ENCODE assay signal across 17 mouse cellular contexts in genomic region chr14:51771378-51771777, GRCm38 (mm10). TPM values are rescaled to one million over a fixed set of nuclear protein-coding genes. Genes with fewer than 3 reads are reported as not detected.
DNase-seq lines count a peak whose midpoint lies in the region; ATAC-seq and TF ChIP-seq lines count a peak whose summit lies in the region.
"Not testable (repeated sequence)": the region's sequence is repeated elsewhere in the genome, so short reads cannot be mapped to it uniquely, and the experiment has no call there.
"Had no signal": no experiment of that assay in that cellular context is flagged by ENCODE, and none has a peak within 500 bp of the region (broad histone marks: within the 10 kb centered on the region; RNA-seq: fewer than 3 reads in every experiment).

No protein-coding gene starts in this region.

- not testable (repeated sequence) for H3K9me3 ChIP-seq in heart, postnatal 0 days (replicated peaks; ENCODE audit: control insufficient read depth, low read length); liver, postnatal 0 days (ENCODE audit: low read length); midbrain, postnatal 0 days (ENCODE audit: low read length); stomach, postnatal 0 days (ENCODE audit: control insufficient read depth, low read length)

- H3K4me3 ChIP-seq in heart, postnatal 0 days (ENCODE audit: low read depth, low read length); liver, postnatal 0 days (ENCODE audit: low read depth, low read length); midbrain, postnatal 0 days (ENCODE audit: low read depth, low read length); stomach, postnatal 0 days (ENCODE audit: low read depth, low read length): not testable (repeated sequence)

- H3K36me3 ChIP-seq in heart, postnatal 0 days (replicated peaks; ENCODE audit: control insufficient read depth, insufficient read depth, low read length); liver, postnatal 0 days (replicated peaks; ENCODE audit: insufficient read depth, low read length); midbrain, postnatal 0 days (ENCODE audit: insufficient read depth, low read length); stomach, postnatal 0 days (ENCODE audit: control insufficient read depth, insufficient read depth, low read length): not testable (repeated sequence)

- ATAC-seq in heart, postnatal 0 days (ENCODE audit: insufficient read depth, low read depth); liver, postnatal 0 days; stomach, postnatal 0 days (ENCODE audit: low FRiP score, low TSS enrichment): not testable (repeated sequence)
- peak; percentile 71; the same call in 1 of the 2 replicates for ATAC-seq in midbrain, postnatal 0 days (ENCODE audit: low FRiP score)

- H3K9ac ChIP-seq in heart, postnatal 0 days (replicated peaks; ENCODE audit: low read depth, low read length); liver, postnatal 0 days (replicated peaks); midbrain, postnatal 0 days (replicated peaks; ENCODE audit: low read length, poor library complexity, severe bottlenecking); stomach, postnatal 0 days (ENCODE audit: low read length): not testable (repeated sequence)

- not testable (repeated sequence) for H3K27me3 ChIP-seq in heart, postnatal 0 days (ENCODE audit: control insufficient read depth, insufficient read depth, low read length); liver, postnatal 0 days (ENCODE audit: insufficient read depth, low read length); midbrain, postnatal 0 days (ENCODE audit: insufficient read depth, low read length); stomach, postnatal 0 days (ENCODE audit: control insufficient read depth, insufficient read depth, low read length)

- not testable (repeated sequence) for H3K27ac ChIP-seq in heart, postnatal 0 days (ENCODE audit: low read depth); liver, postnatal 0 days (ENCODE audit: low read depth); midbrain, postnatal 0 days (ENCODE audit: low read depth, low read length); stomach, postnatal 0 days (replicated peaks)

- H3K4me2 ChIP-seq in heart, postnatal 0 days (ENCODE audit: low read depth, low read length); liver, postnatal 0 days (ENCODE audit: low read depth, low read length); midbrain, postnatal 0 days (ENCODE audit: low read depth, low read length, poor library complexity, severe bottlenecking); stomach, postnatal 0 days (replicated peaks; ENCODE audit: low read depth): not testable (repeated sequence)

- peak; percentile 27 for DNase-seq in CD4-positive helper T cell, adult 2 months (ENCODE audit: low read depth, low spot score)
- DNase-seq in cerebellum, adult 8-10 months: peak; percentile 3
- DNase-seq in fibroblast of lung, adult 2 months (ENCODE audit: low read depth): peak; percentile 2
- DNase-seq in heart, postnatal 0 days (ENCODE audit: low spot score): peak; percentile 6
- DNase-seq in kidney, adult 18-20 months: peak; percentile 3
- DNase-seq in liver, postnatal 0 days; midbrain, postnatal 0 days (ENCODE audit: low spot score); stomach, postnatal 0 days (ENCODE audit: low spot score): not testable (repeated sequence)

- 71% methylated on average over 1 of the region's 1 CpGs for WGBS in heart, postnatal 0 days
- WGBS in liver, postnatal 0 days (ENCODE audit: insufficient replicate concordance): 69% methylated on average over 1 of the region's 1 CpGs
- 84% methylated on average over 1 of the region's 1 CpGs for WGBS in midbrain, postnatal 0 days
- 86% methylated on average over 1 of the region's 1 CpGs for WGBS in stomach, postnatal 0 days

- not testable (repeated sequence) for TF ChIP-seq EP300 in heart, postnatal 0 days (IDR thresholded peaks at IDR 0.05; ENCODE audit: low read depth); liver, postnatal 0 days (IDR thresholded peaks at IDR 0.05; ENCODE audit: low read depth); stomach, postnatal 0 days (optimal IDR thresholded peaks at IDR 0.05)

- TF ChIP-seq CTCF in heart, postnatal 0 days (IDR thresholded peaks at IDR 0.05; ENCODE audit: low read depth): peak; percentile 53
- peak; percentile 53 for TF ChIP-seq CTCF in liver, postnatal 0 days (IDR thresholded peaks at IDR 0.05; ENCODE audit: low read depth)
- TF ChIP-seq CTCF in midbrain, postnatal 0 days (IDR thresholded peaks at IDR 0.05): peak; percentile 66
- TF ChIP-seq CTCF in stomach, postnatal 0 days (IDR thresholded peaks at IDR 0.05; ENCODE audit: low read depth): peak; percentile 68

- not testable (repeated sequence) for H3K4me1 ChIP-seq in heart, postnatal 0 days (ENCODE audit: control insufficient read depth, insufficient read depth); liver, postnatal 0 days (ENCODE audit: insufficient read depth); midbrain, postnatal 0 days (ENCODE audit: insufficient read depth, low read length); stomach, postnatal 0 days (replicated peaks; ENCODE audit: control insufficient read depth, insufficient read depth)

RNA-seq across cellular contexts. Expression of gene Ang4, which starts 2.0 kb away (rescaled TPM):
- total RNA-seq in heart, postnatal 0 days (2014; rRNA removed; ENCODE audit: low replicate concordance): not detected in 2 replicates
- polyA plus RNA-seq in heart, postnatal 0 days (2015; fragmentation: Nextera tagmentation; extraction: Ambion mirVana): not detected in 2 replicates
- polyA plus RNA-seq in liver, postnatal 0 days (2015; fragmentation: Nextera tagmentation; extraction: Ambion mirVana): not detected in 2 replicates
- total RNA-seq in midbrain, postnatal 0 days (2014; rRNA removed): not detected in 2 replicates
- not detected in 2 replicates for polyA plus RNA-seq in midbrain, postnatal 0 days (2015; fragmentation: Nextera tagmentation; extraction: Ambion mirVana)
- not detected in 2 replicates for polyA plus RNA-seq in stomach, postnatal 0 days (2015; fragmentation: Nextera tagmentation; extraction: Ambion mirVana)
- total RNA-seq: adrenal gland, postnatal 4 days; gastrocnemius, adult 8-10 months; heart, postnatal 25 days; layer of hippocampus, adult 18-20 months; left cerebral cortex, adult 8-10 months had no signal
- polyA plus RNA-seq: forebrain, embryonic 10.5 days; limb, embryonic 13.5 days; lung, adult 2 months had no signal

RNA-seq across cellular contexts. Expression of gene AY358078, which starts 28.5 kb away (rescaled TPM):
- total RNA-seq in heart, postnatal 0 days (2014; rRNA removed; ENCODE audit: low replicate concordance): not detected in 2 replicates
- polyA plus RNA-seq in heart, postnatal 0 days (2015; fragmentation: Nextera tagmentation; extraction: Ambion mirVana): not detected in 2 replicates
- not detected in 2 replicates for polyA plus RNA-seq in liver, postnatal 0 days (2015; fragmentation: Nextera tagmentation; extraction: Ambion mirVana)
- not detected in 2 replicates for total RNA-seq in midbrain, postnatal 0 days (2014; rRNA removed)
- not detected in 2 replicates for polyA plus RNA-seq in midbrain, postnatal 0 days (2015; fragmentation: Nextera tagmentation; extraction: Ambion mirVana)
- not detected in 2 replicates for polyA plus RNA-seq in stomach, postnatal 0 days (2015; fragmentation: Nextera tagmentation; extraction: Ambion mirVana)
- total RNA-seq: adrenal gland, postnatal 4 days; gastrocnemius, adult 8-10 months; heart, postnatal 25 days; layer of hippocampus, adult 18-20 months; left cerebral cortex, adult 8-10 months had no signal
- polyA plus RNA-seq: forebrain, embryonic 10.5 days; limb, embryonic 13.5 days; lung, adult 2 months; stomach, embryonic 16.5 days had no signal

RNA-seq across cellular contexts. Expression of gene Gm5800, which starts 54.4 kb away (rescaled TPM):
- not detected in 2 replicates for total RNA-seq in heart, postnatal 0 days (2014; rRNA removed; ENCODE audit: low replicate concordance)
- not detected in 2 replicates for polyA plus RNA-seq in heart, postnatal 0 days (2015; fragmentation: Nextera tagmentation; extraction: Ambion mirVana)
- polyA plus RNA-seq in liver, postnatal 0 days (2015; fragmentation: Nextera tagmentation; extraction: Ambion mirVana): not detected in 2 replicates
- not detected in 2 replicates for total RNA-seq in midbrain, postnatal 0 days (2014; rRNA removed)
- not detected in 2 replicates for polyA plus RNA-seq in midbrain, postnatal 0 days (2015; fragmentation: Nextera tagmentation; extraction: Ambion mirVana)
- not detected in 2 replicates for polyA plus RNA-seq in stomach, postnatal 0 days (2015; fragmentation: Nextera tagmentation; extraction: Ambion mirVana)
- total RNA-seq: adrenal gland, postnatal 4 days; gastrocnemius, adult 8-10 months; heart, postnatal 25 days; layer of hippocampus, adult 18-20 months; left cerebral cortex, adult 8-10 months had no signal
- polyA plus RNA-seq: forebrain, embryonic 10.5 days; limb, embryonic 13.5 days; lung, adult 2 months; stomach, embryonic 16.5 days had no signal
